Mouse (Mus musculus) common myeloid progenitor, adult 5-6 weeks (primary cell): ENCODE measurements at regions not wholly inside any gene's neighbourhood (a gene's known extent, or its start where the extent isn't known, plus 50 kb on each side); places are given as distances from the start of the nearest gene placed in this dataset.

ENCODE experiments used
- ATAC-seq: replicated peaks from 2 replicates; pipeline ENCODE4 v1.8.0; 2016; ENCODE audit warnings: low read depth, mild to moderate bottlenecking, moderate TSS enrichment, inconsistent platforms; ENCODE audit not compliant: poor library complexity, severe bottlenecking

DNA sequence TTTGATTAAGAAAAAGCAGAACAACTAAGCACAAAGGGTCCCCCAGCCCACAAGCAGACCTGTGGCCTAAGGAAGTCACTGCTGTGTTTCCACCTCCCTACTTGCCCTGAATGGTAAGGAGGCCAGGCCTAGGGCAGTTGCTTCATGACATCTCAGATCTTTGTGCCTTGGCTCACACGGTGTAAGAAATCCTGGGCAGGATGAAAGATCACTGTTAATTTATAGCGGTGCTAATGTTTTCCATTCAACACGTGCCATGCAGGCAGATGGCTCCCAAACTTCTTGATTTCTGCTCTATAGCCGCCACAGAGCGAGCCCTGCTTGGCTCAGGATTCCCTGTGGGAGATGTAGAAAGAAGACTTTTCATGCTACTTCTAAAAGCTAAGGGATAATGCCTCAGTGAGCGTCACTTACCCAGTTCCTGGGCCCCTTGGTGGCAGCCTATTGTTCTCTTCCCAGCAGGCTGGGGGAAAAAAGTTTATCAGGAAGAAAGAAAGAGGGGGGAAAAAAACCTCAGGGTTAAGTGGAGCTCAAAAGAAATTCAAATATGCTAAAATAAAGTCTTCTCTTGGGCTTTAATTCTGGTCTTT lies 327.4 kb downstream of the Adgrl2 start:
- ATAC-seq: peak; percentile 39; the same call in 1 of the 2 replicates

DNA sequence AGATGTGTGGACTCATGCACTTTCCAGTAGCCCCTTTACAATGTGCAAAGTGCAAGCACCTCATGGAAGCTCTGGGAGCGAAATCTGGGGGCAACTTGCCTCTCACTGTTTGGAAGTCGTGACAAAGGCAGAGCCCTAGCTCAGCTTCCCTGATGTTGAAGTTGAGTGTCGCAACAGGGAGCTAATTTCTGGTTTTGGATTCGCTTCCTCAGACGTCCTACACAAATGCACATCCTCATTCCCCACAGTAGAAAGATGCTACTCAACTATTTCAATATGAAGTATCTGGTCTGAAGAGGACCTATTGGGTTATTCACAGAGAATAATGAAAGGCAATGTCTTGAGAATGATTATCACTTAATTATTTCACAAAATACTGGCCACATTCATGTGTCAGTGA lies 331.3 kb downstream of the Adgrl2 start:
- no peak for ATAC-seq

DNA sequence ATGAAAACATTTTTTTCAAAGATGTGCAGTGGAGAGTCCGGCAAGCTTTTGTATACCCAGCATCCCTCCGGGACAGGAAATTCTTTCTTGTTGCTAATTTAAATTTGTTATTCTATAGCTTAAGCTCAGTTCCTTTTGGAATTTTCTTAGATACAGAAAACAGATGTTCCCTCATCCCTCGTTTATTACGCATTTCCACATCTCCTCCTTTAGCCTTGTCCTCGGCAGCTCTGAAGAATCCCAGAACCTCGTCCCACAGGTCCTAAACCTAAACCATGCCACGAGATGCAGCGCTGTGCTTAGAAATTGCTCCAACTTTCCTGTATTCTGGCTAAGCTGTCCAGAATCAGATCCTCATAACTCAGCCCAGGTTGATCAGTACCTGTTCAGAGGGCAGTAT lies 332.0 kb downstream of the Adgrl2 start:
- ATAC-seq: no peak

DNA sequence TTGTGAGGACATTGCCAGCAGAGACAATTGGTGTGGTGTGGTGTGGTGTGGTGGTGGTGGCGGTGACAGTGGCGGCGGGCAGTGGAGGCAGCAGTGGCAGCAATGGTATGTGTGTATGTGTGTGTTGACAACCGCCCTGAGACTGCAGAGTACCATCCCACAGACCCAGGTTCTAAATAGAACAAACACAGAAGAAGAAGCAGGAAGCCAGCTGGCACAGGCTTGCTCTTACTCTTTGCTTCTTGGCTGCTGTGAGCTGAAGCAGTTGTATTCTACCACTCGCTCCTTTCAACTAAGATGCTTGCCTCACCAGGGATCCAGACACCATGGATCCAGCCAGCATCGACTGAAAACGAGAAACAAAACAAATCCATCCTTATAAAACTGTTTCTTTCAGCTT lies 334.2 kb downstream of the Adgrl2 start:
- ATAC-seq: no peak

DNA sequence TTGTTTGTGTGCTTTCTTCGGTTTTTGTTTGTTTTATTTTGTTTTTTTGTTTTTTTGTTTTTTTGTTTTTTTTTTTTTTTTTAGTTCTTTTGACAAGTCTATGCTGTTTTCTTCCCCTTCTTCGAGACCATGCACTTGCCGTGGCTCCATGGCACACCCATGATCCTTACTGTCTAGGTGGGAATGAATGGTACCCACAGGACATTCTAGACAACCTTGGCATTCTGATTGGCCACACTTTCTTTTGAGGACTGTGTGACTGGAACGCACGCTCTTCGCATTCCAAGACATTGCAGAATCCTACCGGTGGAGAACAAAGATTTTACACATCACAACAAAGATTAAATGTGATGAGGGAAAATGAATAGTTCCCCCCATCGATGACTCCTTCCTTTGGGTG lies 340.1 kb downstream of the Adgrl2 start:
- ATAC-seq: no peak

DNA sequence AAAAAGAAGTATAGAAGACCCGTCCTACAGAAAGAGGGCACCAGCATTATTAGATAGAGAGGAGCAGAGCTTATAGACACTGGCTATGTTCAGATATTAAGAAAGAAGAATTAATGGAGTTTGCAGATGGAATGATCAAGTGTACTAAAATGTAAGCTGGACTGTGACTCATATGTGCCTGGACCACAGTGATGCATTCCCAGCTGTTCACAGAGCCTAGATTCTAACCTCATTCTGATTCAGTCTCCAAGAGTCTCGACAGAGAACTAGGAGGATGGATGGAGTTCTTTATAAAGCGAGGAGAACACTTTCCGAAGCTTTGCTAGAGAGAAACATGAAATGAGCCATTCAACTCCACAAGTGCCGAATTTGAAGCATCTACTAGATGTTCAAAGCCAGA lies 345.4 kb downstream of the Adgrl2 start:
- no peak for ATAC-seq

DNA sequence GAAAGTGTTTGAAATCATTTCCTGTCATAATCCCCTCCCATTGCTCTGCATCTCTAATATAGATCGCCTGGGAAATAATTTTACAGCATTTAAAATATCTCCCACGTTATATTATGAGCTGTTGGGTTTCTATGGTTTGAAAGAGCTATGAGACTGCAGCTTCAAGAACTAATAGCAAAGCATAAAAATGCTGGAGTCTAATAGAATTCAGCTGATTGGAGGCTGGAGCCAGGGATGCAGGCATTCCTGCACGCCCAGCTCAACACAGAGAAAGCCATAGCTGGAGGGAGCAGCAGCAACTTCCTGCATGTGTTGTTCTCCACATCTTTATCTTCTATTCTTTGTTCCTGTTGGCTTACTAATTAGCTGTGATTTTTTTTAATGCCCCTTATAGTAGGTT lies 348.8 kb downstream of the Adgrl2 start:
- no peak for ATAC-seq

DNA sequence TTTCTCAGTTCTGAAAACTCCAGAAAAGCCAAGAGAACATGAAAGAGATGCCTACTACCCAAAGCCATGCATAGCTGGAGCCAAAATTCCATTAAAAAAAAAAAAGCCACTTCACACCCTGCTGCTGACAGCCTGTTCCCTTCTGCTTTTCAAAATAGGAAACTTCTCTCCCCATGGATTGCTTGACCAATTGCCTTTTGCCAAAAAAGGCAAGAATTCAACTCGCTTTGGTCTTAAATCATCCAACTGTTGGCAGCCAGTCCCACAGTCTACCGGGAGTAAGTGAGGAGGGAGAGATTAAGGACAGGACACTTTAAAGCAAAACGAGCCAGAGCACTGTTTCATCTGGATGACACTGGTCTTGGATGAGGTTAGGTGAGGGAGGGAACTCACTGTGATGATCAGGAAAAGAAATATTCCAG lies 349.7 kb downstream of the Adgrl2 start:
- no peak for ATAC-seq

DNA sequence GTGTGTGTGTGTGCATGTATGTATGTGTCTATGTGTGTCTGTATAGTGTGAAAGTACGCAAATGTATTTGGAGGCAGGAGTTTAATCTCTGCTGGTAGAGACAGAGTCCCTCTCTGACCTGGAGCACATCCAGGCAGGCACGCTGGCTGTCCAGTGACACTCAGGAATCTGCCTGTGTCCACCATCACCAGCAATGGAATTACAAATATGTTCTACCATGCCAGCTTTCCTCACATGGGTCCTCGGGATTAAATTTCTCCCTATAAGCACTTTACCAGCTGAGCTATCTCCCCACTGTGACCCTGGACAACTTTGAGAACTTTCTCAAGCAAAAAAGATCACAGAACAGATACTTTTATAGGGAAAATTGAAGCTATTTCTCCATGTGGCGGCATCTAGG lies 355.3 kb downstream of the Adgrl2 start:
- ATAC-seq: no peak

DNA sequence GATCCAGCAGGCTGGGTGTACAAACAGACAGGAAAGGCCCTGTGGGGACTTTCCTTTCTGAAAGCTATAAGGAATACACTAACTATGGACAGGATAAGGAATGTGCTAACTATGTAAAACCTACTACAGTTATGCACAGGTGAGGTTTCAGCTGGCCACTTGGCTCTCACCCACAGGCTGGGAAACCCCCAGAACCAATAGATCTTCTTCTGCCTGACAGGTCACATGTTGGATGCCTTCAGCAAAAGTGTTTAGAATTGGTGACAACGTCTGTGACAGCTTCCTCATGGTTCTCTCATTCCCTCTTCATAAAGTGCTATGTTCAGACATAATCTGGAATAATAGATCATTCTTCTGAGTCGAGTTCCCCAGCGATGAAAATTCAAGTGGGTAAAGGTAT lies 356.0 kb downstream of the Adgrl2 start:
- ATAC-seq: no peak

DNA sequence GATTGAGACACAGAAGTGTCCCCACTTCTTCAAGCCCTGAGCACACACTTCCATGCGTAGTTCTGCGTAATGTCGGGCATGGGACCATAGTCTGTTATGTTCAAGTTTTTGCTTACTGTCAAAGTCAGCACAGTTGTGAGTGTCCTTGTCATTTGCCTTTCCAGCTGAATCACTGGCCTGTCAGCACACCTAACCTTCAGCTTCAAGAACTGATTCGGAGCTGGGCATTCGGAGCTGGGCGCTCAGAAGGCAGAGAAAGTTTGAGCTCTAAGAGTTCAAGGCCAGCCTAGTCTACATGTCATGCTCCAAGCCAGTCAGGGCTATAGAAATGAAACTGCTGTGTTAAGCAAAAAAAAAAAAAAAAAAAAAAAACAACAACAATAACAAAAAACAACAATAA lies 357.1 kb downstream of the Adgrl2 start:
- no peak for ATAC-seq

DNA sequence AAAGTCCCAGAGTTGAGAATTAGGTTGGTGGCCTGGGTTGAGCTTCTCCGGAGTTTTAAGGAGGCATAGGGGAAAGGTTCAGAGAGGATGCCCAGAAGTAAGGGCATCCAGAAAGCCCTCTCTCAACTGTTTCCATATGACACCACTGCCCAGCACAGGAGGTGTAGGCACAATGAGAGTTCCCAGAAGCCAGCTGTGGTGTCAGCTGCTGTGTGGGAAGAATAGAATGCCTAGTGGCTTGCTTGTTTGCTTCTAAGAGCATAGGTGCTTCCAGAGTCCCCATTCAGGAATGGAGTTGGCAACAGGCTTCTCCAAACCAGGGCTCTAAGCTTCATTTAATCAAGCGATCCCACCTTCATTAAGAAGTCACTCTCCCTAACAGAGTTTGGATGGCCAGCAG lies 357.9 kb downstream of the Adgrl2 start:
- ATAC-seq: no peak

DNA sequence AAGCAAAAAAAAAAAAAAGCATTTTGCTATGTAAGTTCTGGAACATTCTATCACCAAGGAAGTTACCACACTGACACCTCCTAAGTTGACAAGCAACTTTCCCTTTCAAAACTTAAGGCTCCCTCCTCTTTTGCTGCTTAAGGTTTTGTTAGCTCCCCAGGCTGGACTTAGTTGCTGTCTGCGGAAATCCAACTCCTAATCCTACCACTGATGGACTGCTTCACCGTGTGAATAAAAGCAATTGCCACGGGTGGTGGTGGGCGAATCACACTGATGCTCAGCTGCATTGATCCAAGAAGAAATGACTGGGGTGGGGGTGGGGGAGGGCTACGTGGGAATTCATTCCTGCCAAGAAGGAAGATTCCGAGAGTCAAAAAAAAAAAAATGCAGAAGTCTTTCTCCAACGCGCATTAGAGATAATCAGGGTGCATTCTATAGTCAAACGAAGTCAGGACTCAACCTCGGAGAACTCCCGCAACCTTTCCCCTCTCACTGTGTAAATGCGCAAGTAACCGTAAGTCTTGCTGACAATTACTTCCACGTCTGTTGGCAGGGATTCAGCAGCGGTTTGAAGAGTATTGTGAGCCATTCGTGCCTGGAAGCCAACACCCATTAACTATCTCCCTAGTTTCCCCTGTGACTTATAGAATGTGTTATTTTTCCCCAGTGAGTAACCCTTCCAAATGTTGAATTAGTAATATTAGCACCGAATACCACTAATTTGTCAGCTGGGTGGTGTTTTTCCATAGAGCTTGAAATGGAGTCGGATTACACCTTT lies 358.8 kb downstream of the Adgrl2 start:
- no peak for ATAC-seq

DNA sequence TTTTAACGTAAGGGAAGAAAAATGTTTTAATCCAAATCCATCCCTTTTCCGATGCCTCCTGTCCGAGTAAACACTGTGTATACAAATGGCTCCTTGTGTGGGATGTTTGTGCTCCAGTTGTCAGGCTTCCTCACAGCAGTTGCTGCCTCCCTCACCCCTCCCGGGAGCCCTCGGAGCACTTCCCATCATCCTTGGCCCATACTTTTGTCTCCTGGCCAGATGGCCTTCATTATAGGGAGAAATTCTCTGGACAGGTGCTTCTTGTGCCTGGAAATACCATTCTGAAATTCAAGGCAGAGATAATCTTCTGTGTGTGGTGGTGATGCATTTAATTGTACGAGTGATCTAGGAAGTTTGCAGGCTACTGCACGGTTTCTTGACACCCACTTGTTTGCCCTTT lies 359.5 kb downstream of the Adgrl2 start:
- ATAC-seq: no peak

DNA sequence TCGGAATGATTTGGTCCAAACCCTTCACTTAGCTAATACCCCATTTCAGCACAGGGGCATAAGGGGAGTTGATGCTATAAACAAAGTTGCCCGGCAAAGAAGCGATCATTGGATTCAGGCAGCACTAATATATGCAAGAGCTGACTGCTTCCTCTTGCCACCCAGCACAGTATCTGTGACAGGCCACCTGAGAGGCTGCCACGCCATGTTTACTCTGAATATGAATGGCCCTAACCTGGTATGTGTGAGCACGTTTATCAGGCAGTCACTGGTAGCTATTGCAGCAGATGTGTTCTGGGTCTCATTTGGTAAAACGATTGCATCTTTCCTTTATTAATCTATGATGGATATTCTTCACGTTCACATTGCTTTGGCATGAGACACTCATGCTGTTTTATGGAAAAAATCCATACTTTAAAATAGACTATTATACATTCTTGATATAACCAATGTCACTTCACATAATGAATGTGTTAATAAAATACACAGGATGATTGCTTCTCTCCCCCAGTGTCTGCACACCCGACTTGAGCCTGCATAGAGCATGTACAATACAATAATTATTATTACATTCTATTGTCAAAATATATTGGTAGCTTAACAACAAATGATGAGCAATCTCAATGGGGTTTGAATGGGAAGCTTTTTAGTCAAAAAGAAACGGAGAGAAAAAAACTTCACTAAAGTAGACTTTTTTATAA lies 375.2 kb downstream of the Adgrl2 start:
- ATAC-seq: no peak

DNA sequence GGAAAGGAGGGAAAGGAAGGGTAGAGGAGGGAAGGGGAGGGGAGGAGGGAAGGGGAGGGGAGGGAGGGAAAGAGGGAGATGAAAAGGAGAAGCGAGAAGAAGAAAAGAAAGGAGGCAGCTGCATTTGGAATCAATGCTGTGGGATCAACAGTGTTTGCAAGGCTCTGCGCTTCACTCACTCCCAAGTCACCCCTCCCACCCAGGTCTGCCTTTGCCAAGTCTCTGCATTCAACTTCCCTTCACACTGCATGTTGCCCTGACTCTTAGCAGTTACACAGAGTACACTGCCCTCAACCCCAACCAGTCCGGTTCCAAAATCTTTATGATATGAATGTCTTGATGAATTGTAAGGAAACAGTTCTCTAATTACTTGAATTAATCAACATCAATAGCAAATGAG lies 376.9 kb downstream of the Adgrl2 start:
- no peak for ATAC-seq

DNA sequence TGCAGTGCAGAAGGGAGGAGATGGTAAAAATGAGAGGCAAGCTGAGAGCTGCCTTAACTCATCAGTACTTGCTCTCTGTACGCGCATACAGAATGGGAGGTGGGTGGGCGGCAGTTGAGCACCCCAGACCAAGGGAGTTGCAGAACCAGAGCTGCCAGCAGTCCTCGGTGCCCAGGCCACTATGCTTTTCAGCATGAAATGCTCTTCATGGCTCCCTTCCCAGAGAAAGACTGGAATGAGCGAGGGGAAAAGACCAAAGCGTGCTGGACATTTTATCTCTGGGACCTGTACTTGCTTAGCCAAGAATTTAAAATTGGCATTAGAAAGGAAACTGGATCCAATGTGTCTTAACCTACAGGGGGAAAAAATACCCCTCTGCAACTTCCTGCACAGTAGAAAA lies 387.1 kb downstream of the Adgrl2 start:
- no peak for ATAC-seq

DNA sequence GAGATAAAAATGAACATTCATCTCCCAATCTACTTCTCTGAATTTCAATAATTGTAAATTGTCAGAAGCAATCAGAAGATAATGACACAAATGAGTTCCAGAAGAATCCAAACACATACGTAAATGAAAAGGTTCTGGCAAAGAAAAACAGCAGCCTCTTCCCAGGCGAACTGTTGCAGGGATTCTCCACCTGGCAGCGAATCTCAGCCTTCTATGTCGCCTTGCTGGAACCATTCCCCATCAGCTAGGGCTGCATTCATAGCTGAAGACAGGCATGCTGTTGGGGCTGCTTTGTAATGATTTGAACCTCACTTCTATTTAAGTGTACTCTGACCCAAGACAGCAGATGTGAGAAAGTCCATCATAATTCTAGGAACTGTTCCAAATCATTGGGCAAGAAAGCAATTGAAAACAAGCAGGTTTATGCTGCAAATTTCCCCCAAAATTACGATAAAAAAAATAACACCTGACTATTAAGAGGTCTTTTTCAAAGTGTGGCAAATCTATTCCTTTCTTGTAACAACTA lies 387.6 kb downstream of the Adgrl2 start:
- ATAC-seq: no peak

DNA sequence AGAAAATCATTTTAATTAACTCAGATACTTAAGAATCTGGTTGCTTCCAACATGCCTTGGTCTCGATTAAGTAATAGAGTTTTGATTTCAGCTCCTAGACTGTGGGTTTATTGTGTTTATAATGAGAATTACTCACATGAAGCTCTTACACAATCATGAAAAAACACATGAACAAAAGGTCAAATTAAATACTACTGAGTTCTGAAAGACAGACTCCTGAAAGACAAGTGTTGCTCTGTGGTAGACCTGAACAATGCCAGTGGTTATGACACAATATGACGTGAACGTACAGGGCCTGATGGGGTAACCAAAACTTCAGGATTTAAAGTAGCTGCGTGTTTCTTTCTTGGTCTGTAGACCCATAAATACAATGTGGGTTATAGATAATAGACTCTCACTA lies 394.8 kb downstream of the Adgrl2 start:
- no peak for ATAC-seq

DNA sequence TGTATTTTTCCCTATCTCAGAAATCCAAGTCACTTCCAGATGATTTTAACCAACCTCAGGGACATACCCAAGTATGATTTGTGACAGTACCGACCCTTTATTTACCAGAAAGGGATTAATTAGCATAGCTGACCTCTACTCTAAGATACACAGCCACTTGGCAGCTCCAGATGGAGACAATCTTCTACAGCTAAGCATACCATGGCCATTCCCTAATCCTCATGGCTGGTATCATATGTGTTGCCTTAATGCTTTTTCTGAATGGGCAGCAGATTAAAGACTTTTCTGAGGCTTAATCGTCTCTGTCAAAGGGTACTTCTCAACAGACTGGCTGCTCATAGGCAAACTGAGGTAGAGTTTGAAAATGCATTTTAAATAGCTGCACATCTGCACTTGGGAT lies 400.8 kb downstream of the Adgrl2 start:
- no peak for ATAC-seq

DNA sequence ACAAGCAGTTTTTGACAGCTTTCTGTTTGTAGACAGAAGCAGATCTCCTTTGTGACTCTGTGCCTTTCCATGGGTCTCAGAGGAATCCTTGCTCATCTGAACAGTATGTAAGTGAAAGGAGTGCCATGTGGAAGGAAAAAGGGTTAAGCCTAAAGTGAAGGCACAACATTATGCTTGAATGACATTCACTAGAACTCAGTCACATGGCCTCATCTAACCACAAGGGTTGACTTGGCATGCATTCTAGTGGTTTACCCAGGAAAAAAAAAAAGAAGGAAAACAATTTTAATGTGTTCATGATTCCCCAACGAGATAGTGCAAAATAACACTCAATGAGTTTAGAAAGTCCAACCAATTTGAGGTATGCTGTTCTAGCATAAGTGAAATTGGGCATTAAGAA lies 414.6 kb downstream of the Adgrl2 start:
- 0 out of 2 replicates have a peak, but pooled peaks have one; percentile 45 for ATAC-seq
